Mouse (Mus musculus): ENCODE results near the gene Arhgef2.
A peak's percentile ranks its signal among the peaks of the same experiment; 100 is the strongest.

- TF ChIP-seq EP300 (IDR thresholded peaks at IDR 0.05; ENCODE audit: low read depth) (no peak), CTCF (IDR thresholded peaks at IDR 0.05; ENCODE audit: low read depth) (peak; percentile 56; the same call in 1 of the 2 replicates)
These were observed 13.6 kb upstream of the Arhgef2 start for GRCm38 (mm10) chr3:88591950-88592731.
